In genomic region chr19:46517529-46518351, GRCm38 (mm10) we compare ENCODE assay signal across 8 mouse cellular contexts. TPM values are rescaled to one million over a fixed set of nuclear protein-coding genes. Genes with fewer than 3 reads are reported as not detected.
DNase-seq lines count a peak whose midpoint lies in the region; ATAC-seq and TF ChIP-seq lines count a peak whose summit lies in the region.
"Had no signal": no experiment of that assay in that cellular context is flagged by ENCODE, and none has a peak within 500 bp of the region (broad histone marks: within the 10 kb centered on the region; RNA-seq: fewer than 3 reads in every experiment).

No protein-coding gene starts in this region.

- H3K36me3 ChIP-seq in spleen, adult 2 months (ENCODE audit: control insufficient read depth, insufficient read depth, low read length) = peaks cover 27% of the 10 kb centered on the region
- H3K36me3 ChIP-seq in forebrain, postnatal 0 days (ENCODE audit: insufficient read depth) = peaks cover 38% of the 10 kb centered on the region
- H3K36me3 ChIP-seq in liver, embryonic 13.5 days = peaks cover 33% of the 10 kb centered on the region
- peaks cover 25% of the 10 kb centered on the region for H3K36me3 ChIP-seq in stomach, embryonic 16.5 days (ENCODE audit: control insufficient read depth, insufficient read depth, low read length)

- 24% methylated on average over 12 of the region's 14 CpGs for WGBS in spleen, adult 2 months
- WGBS in forebrain, postnatal 0 days = 34% methylated on average over 11 of the region's 14 CpGs
- WGBS in liver, embryonic 13.5 days (ENCODE audit: insufficient replicate concordance) = 38% methylated on average over 10 of the region's 14 CpGs
- 27% methylated on average over 9 of the region's 14 CpGs for WGBS in stomach, embryonic 16.5 days

- peak; percentile 58; the same call in 1 of the 2 replicates for ATAC-seq in forebrain, postnatal 0 days
- no peak for ATAC-seq in liver, embryonic 13.5 days (ENCODE audit: low read depth)
- ATAC-seq in stomach, embryonic 16.5 days (ENCODE audit: insufficient read depth, low FRiP score) = peak; percentile 31; the same call in 1 of the 2 replicates

- no peak overlapping the region; the same call in 1 of the 2 replicates for H3K4me2 ChIP-seq in forebrain, postnatal 0 days (ENCODE audit: low read depth)
- peak overlapping the region; percentile 56; the same call in 1 of the 2 replicates for H3K4me2 ChIP-seq in liver, embryonic 13.5 days
- peak overlapping the region; percentile 55 for H3K4me2 ChIP-seq in stomach, embryonic 16.5 days (ENCODE audit: low read depth, low read length)

- H3K4me1 ChIP-seq in spleen, adult 2 months (ENCODE audit: control insufficient read depth, insufficient read depth, insufficient read length) = peaks cover 30% of the 10 kb centered on the region
- no peaks in the 10 kb centered on the region; the same call in 1 of the 2 replicates for H3K4me1 ChIP-seq in forebrain, postnatal 0 days (ENCODE audit: insufficient read depth)
- peaks cover 49% of the 10 kb centered on the region for H3K4me1 ChIP-seq in liver, embryonic 13.5 days (replicated peaks)
- H3K4me1 ChIP-seq in stomach, embryonic 16.5 days (ENCODE audit: control insufficient read depth, insufficient read depth, low read length) = peaks cover 36% of the 10 kb centered on the region

- no peaks in the 10 kb centered on the region for H3K27me3 ChIP-seq in spleen, adult 2 months (ENCODE audit: control insufficient read depth, insufficient read depth, low read length)
- no peaks in the 10 kb centered on the region for H3K27me3 ChIP-seq in forebrain, postnatal 0 days (ENCODE audit: insufficient read depth, low read length)
- peaks cover 4% of the 10 kb centered on the region; the same call in 1 of the 2 replicates for H3K27me3 ChIP-seq in liver, embryonic 13.5 days
- no peaks in the 10 kb centered on the region for H3K27me3 ChIP-seq in stomach, embryonic 16.5 days (ENCODE audit: control insufficient read depth, insufficient read depth, low read length)
- H3K27me3 ChIP-seq: megakaryocyte, embryonic 14.5 days had no signal

- no peak for TF ChIP-seq CTCF in spleen, adult 2 months (IDR thresholded peaks at IDR 0.05; ENCODE audit: extremely low read depth, insufficient read depth, insufficient read length, insufficient replicate concordance)
- TF ChIP-seq CTCF in forebrain, postnatal 0 days (IDR thresholded peaks at IDR 0.05; ENCODE audit: low read depth) = no peak

- H3K9ac ChIP-seq in forebrain, postnatal 0 days = no peak overlapping the region
- H3K9ac ChIP-seq in liver, embryonic 13.5 days = peak overlapping the region; percentile 49; the same call in 1 of the 2 replicates
- peak overlapping the region; percentile 63 for H3K9ac ChIP-seq in stomach, embryonic 16.5 days (ENCODE audit: low read length)

- no peak for DNase-seq in spleen, adult 2 months (ENCODE audit: low read depth in 1 of 2, low spot score in 2 of 2)
- DNase-seq in spleen, postnatal 4 days (ENCODE audit: low spot score in 2 of 2) = no peak
- DNase-seq in forebrain, postnatal 0 days = peak; percentile 36
- no peak for DNase-seq in liver, embryonic 13.5 days
- DNase-seq in urinary bladder, adult 2 months (ENCODE audit: low spot score) = no peak
- no peak for DNase-seq in spleen, adult 12 weeks (ENCODE audit: low spot score)

- H3K9me3 ChIP-seq in forebrain, postnatal 0 days (ENCODE audit: low read length) = no peaks in the 10 kb centered on the region
- H3K9me3 ChIP-seq in liver, embryonic 13.5 days (replicated peaks) = no peaks in the 10 kb centered on the region
- H3K9me3 ChIP-seq in stomach, embryonic 16.5 days (replicated peaks; ENCODE audit: control insufficient read depth, low read length) = no peaks in the 10 kb centered on the region
- H3K9me3 ChIP-seq: megakaryocyte, embryonic 14.5 days had no signal

- TF ChIP-seq POLR2A in spleen, adult 2 months (IDR thresholded peaks at IDR 0.05; ENCODE audit: low read depth, low read length) = no peak

- peak overlapping the region; percentile 51 for H3K27ac ChIP-seq in spleen, adult 2 months (ENCODE audit: insufficient read depth, low read length)
- peak overlapping the region; percentile 45; the same call in 1 of the 2 replicates for H3K27ac ChIP-seq in forebrain, postnatal 0 days (ENCODE audit: low read depth, low read length)
- H3K27ac ChIP-seq in liver, embryonic 13.5 days = peak overlapping the region; percentile 21
- peak overlapping the region; percentile 77 for H3K27ac ChIP-seq in stomach, embryonic 16.5 days (ENCODE audit: low read length)

- H3K4me3 ChIP-seq in spleen, adult 2 months (ENCODE audit: extremely low read depth, insufficient read depth, insufficient read length) = no peak overlapping the region
- no peak overlapping the region for H3K4me3 ChIP-seq in forebrain, postnatal 0 days (ENCODE audit: low read depth, low read length)
- H3K4me3 ChIP-seq in liver, embryonic 13.5 days (replicated peaks) = no peak overlapping the region
- no peak overlapping the region; the same call in 1 of the 2 replicates for H3K4me3 ChIP-seq in stomach, embryonic 16.5 days (replicated peaks; ENCODE audit: low read length)

RNA-seq across cellular contexts. Expression of gene Trim8, which starts 16.2 kb away (rescaled TPM):
- 47.1 and 58.4 TPM in 2 replicates for polyA plus RNA-seq in spleen, adult 2 months (2012; rRNA removed)
- total RNA-seq in forebrain, postnatal 0 days (2014; rRNA removed) = 68.6 and 76.5 TPM in 2 replicates
- polyA plus RNA-seq in forebrain, postnatal 0 days (2015; fragmentation: Nextera tagmentation; extraction: Ambion mirVana) = 25.9 and 28.2 TPM in 2 replicates
- polyA plus RNA-seq in liver, embryonic 13.5 days (2015; fragmentation: Nextera tagmentation; extraction: Ambion mirVana) = 9.1 and 9.2 TPM in 2 replicates
- polyA plus RNA-seq in stomach, embryonic 16.5 days (2015; fragmentation: Nextera tagmentation; extraction: Ambion mirVana) = 11.8 and 16.2 TPM in 2 replicates
- polyA plus RNA-seq in urinary bladder, adult 2 months (2012; rRNA removed) = 17.2 and 25.2 TPM in 2 replicates

RNA-seq across cellular contexts. Expression of gene Arl3, which starts 55.3 kb away (rescaled TPM):
- 5.5 and 6.8 TPM in 2 replicates for polyA plus RNA-seq in spleen, adult 2 months (2012; rRNA removed)
- 98.1 and 138 TPM in 2 replicates for total RNA-seq in forebrain, postnatal 0 days (2014; rRNA removed)
- polyA plus RNA-seq in forebrain, postnatal 0 days (2015; fragmentation: Nextera tagmentation; extraction: Ambion mirVana) = 184 and 202 TPM in 2 replicates
- 29.8 and 32.1 TPM in 2 replicates for polyA plus RNA-seq in liver, embryonic 13.5 days (2015; fragmentation: Nextera tagmentation; extraction: Ambion mirVana)
- 98.1 and 105 TPM in 2 replicates for polyA plus RNA-seq in stomach, embryonic 16.5 days (2015; fragmentation: Nextera tagmentation; extraction: Ambion mirVana)
- 93.7 and 103 TPM in 2 replicates for polyA plus RNA-seq in urinary bladder, adult 2 months (2012; rRNA removed)

RNA-seq across cellular contexts. Expression of gene Sfxn2, which starts 55.4 kb away (rescaled TPM):
- 3.2 and 4.1 TPM in 2 replicates for polyA plus RNA-seq in spleen, adult 2 months (2012; rRNA removed)
- total RNA-seq in forebrain, postnatal 0 days (2014; rRNA removed) = 8.0 and 12.6 TPM in 2 replicates
- polyA plus RNA-seq in forebrain, postnatal 0 days (2015; fragmentation: Nextera tagmentation; extraction: Ambion mirVana) = 8.2 and 10.6 TPM in 2 replicates
- polyA plus RNA-seq in liver, embryonic 13.5 days (2015; fragmentation: Nextera tagmentation; extraction: Ambion mirVana) = 18.3 and 19.8 TPM in 2 replicates
- polyA plus RNA-seq in stomach, embryonic 16.5 days (2015; fragmentation: Nextera tagmentation; extraction: Ambion mirVana) = 16.6 and 19.3 TPM in 2 replicates
- polyA plus RNA-seq in urinary bladder, adult 2 months (2012; rRNA removed) = 5.8 and 7.5 TPM in 2 replicates

Comparison
In these comparisons a context has a peak if more than half of its experiments do, and no peak if none do; other contexts are left out.
1. H3K27ac ChIP-seq: peak in every context shown above with its lines; median percentile 77 in stomach, embryonic 16.5 days; 51 in spleen, adult 2 months; 45 in forebrain, postnatal 0 days; 21 in liver, embryonic 13.5 days.